Mouse (Mus musculus): Measurements from ENCODE around the gene Morf4l1. TPM values are rescaled to one million over a fixed set of nuclear protein-coding genes. Genes with fewer than 3 reads are reported as not detected.
A peak's percentile ranks its signal among the peaks of the same experiment; 100 is the strongest.
"Not testable (repeated sequence)": the region's sequence is repeated elsewhere in the genome, so short reads cannot be mapped to it uniquely, and the experiment has no call there.

Gene Morf4l1
- polyA plus RNA-seq, 1 experiment, result 465 TPM

- no peak for TF ChIP-seq CTCF (IDR thresholded peaks at IDR 0.05; ENCODE audit: borderline replicate concordance, extremely low read depth, insufficient read depth, insufficient read length)
- TF ChIP-seq POLR2A (IDR thresholded peaks at IDR 0.05; ENCODE audit: borderline replicate concordance, extremely low read depth, insufficient read depth, insufficient read length, poor library complexity, severe bottlenecking), result no peak
Measured at GRCm38 (mm10) chr9:90056716-90057115, 57.9 kb downstream of the Morf4l1 start.

GRCm38 (mm10) chr9:90055911-90056310, 58.7 kb downstream of the Morf4l1 start:
- TF ChIP-seq CTCF (IDR thresholded peaks at IDR 0.05; ENCODE audit: borderline replicate concordance, extremely low read depth, insufficient read depth, insufficient read length), result no peak
- TF ChIP-seq POLR2A (IDR thresholded peaks at IDR 0.05; ENCODE audit: borderline replicate concordance, extremely low read depth, insufficient read depth, insufficient read length, poor library complexity, severe bottlenecking), result no peak
- no peak for DNase-seq (ENCODE audit: low read depth)

More at GRCm38 (mm10) chr9:90056716-90057115, 57.9 kb downstream of the Morf4l1 start:
- DNase-seq (ENCODE audit: low read depth), result no peak

- DNase-seq (ENCODE audit: low read depth), result peak; percentile 7
- TF ChIP-seq POLR2A (IDR thresholded peaks at IDR 0.05; ENCODE audit: borderline replicate concordance, extremely low read depth, insufficient read depth, insufficient read length, poor library complexity, severe bottlenecking), result no peak
- no peak for TF ChIP-seq CTCF (IDR thresholded peaks at IDR 0.05; ENCODE audit: borderline replicate concordance, extremely low read depth, insufficient read depth, insufficient read length)
Measured at GRCm38 (mm10) chr9:90055409-90055808, 59.2 kb downstream of the Morf4l1 start.

- no peak for TF ChIP-seq POLR2A (IDR thresholded peaks at IDR 0.05; ENCODE audit: borderline replicate concordance, extremely low read depth, insufficient read depth, insufficient read length, poor library complexity, severe bottlenecking)
- peak; percentile 20; the same call in 1 of the 2 replicates for TF ChIP-seq CTCF (IDR thresholded peaks at IDR 0.05; ENCODE audit: borderline replicate concordance, extremely low read depth, insufficient read depth, insufficient read length)
- DNase-seq (ENCODE audit: low read depth), result peak; percentile 47
Measured at GRCm38 (mm10) chr9:90054371-90055145, 60.0 kb downstream of the Morf4l1 start.

- DNase-seq (ENCODE audit: low read depth), result no peak
- no peak for TF ChIP-seq CTCF (IDR thresholded peaks at IDR 0.05; ENCODE audit: borderline replicate concordance, extremely low read depth, insufficient read depth, insufficient read length)
- no peak for TF ChIP-seq POLR2A (IDR thresholded peaks at IDR 0.05; ENCODE audit: borderline replicate concordance, extremely low read depth, insufficient read depth, insufficient read length, poor library complexity, severe bottlenecking)
Measured at GRCm38 (mm10) chr9:90053852-90054251, 60.7 kb downstream of the Morf4l1 start, which contains the start of gene Ctsh. Gene Ctsh, plus strand, starts transcription at chr9:90054152.

GRCm38 (mm10) chr9:90047937-90048627, 66.5 kb downstream of the Morf4l1 start:
- peak; percentile 18 for DNase-seq (ENCODE audit: low read depth)
- TF ChIP-seq POLR2A (IDR thresholded peaks at IDR 0.05; ENCODE audit: borderline replicate concordance, extremely low read depth, insufficient read depth, insufficient read length, poor library complexity, severe bottlenecking) (no peak), CTCF (IDR thresholded peaks at IDR 0.05; ENCODE audit: borderline replicate concordance, extremely low read depth, insufficient read depth, insufficient read length) (no peak)

GRCm38 (mm10) chr9:90045191-90045590, 69.4 kb downstream of the Morf4l1 start:
- DNase-seq (ENCODE audit: low read depth), result no peak

GRCm38 (mm10) chr9:90042906-90043305, 71.7 kb downstream of the Morf4l1 start:
- DNase-seq (ENCODE audit: low read depth), result not testable (repeated sequence)

More at GRCm38 (mm10) chr9:90045191-90045590, 69.4 kb downstream of the Morf4l1 start:
- TF ChIP-seq POLR2A (IDR thresholded peaks at IDR 0.05; ENCODE audit: borderline replicate concordance, extremely low read depth, insufficient read depth, insufficient read length, poor library complexity, severe bottlenecking) (no peak), CTCF (IDR thresholded peaks at IDR 0.05; ENCODE audit: borderline replicate concordance, extremely low read depth, insufficient read depth, insufficient read length) (no peak)

Other genes with a start within 250 kb of the Morf4l1 start
- gene Rasgrf1, start 204.9 kb downstream of the Morf4l1 start, polyA plus RNA-seq (2012; rRNA removed), result 4.3 and 6.0 TPM in 2 replicates
- 5.5 and 7.4 TPM in 2 replicates for gene Ctsh, start 60.6 kb downstream of the Morf4l1 start, polyA plus RNA-seq (2012; rRNA removed)
- gene Adamts7, start 48.3 kb upstream of the Morf4l1 start, polyA plus RNA-seq (2012; rRNA removed), result 35.5 and 43.3 TPM in 2 replicates
- 12.2 and 14.2 TPM in 2 replicates for gene Tbc1d2b, start 156.0 kb upstream of the Morf4l1 start, polyA plus RNA-seq (2012; rRNA removed)